Mouse (Mus musculus) midbrain, embryonic 11.5 days (tissue): Measurements from ENCODE around the gene Kank1. TPM values are rescaled to one million over a fixed set of nuclear protein-coding genes. Genes with fewer than 3 reads are reported as not detected.
A peak's percentile ranks its signal among the peaks of the same experiment; 100 is the strongest.

ENCODE experiments used
- ATAC-seq: fragments of 200-750 bp; cut with Nextera tagmentation; 2 replicates; pipeline ENCODE4 v1.8.0; 2017; ENCODE audit warnings: moderate TSS enrichment, moderate library complexity; ENCODE audit not compliant: low FRiP score
- DNase-seq: peaks from one replicate; pipeline ENCODE4 v3.0.0; 2015; ENCODE audit warnings: low spot score; ENCODE audit errors: missing footprints
- H3K27ac ChIP-seq: fragments of 300-500 bp; sonication (generic); 2 replicates; pipeline ENCODE4 v1.5.1; 2014; ENCODE audit warnings: low read depth, low read length
- H3K27me3 ChIP-seq: fragments of 300-500 bp; sonication (generic); 2 replicates; pipeline ENCODE4 v1.6.1; 2014; ENCODE audit warnings: mild to moderate bottlenecking, low read length, moderate library complexity, mixed read lengths; ENCODE audit not compliant: control insufficient read depth, insufficient read depth
- H3K36me3 ChIP-seq: fragments of 300-500 bp; sonication (generic); 2 replicates; pipeline ENCODE4 v1.6.1; 2014; ENCODE audit warnings: mild to moderate bottlenecking, low read length, moderate library complexity, mixed read lengths; ENCODE audit not compliant: control insufficient read depth, insufficient read depth
- H3K4me1 ChIP-seq: fragments of 300-500 bp; sonication (generic); 2 replicates; pipeline ENCODE4 v1.6.1; 2014; ENCODE audit warnings: low read length; ENCODE audit not compliant: control insufficient read depth, insufficient read depth
- H3K4me2 ChIP-seq: fragments of 300-500 bp; sonication (generic); 2 replicates; pipeline ENCODE4 v1.6.1; 2014; ENCODE audit warnings: mild to moderate bottlenecking, moderate library complexity
- H3K4me3 ChIP-seq: fragments of 300-500 bp; sonication (generic); 2 replicates; pipeline ENCODE4 v1.5.1; 2014; ENCODE audit warnings: low read depth, low read length
- H3K9ac ChIP-seq: fragments of 300-500 bp; sonication (generic); 2 replicates; pipeline ENCODE4 v1.6.1; 2014; ENCODE audit warnings: low read length
- H3K9me3 ChIP-seq: fragments of 300-500 bp; sonication (generic); 2 replicates; pipeline ENCODE4 v1.6.1; 2016; ENCODE audit warnings: low read length; ENCODE audit not compliant: control insufficient read depth
- WGBS: fragments of 180-500 bp; shearing (Covaris S2); extraction: QIAGEN DNeasy Blood & Tissue Kit; methylation state at CpG from one replicate; pipeline ENCODE4 v1.1.7; 2014; 5-methylcytosine and 5-hydroxymethylcytosine counted together
- polyA plus RNA-seq: library from polyadenylated mRNA; unstranded; fragments of >200 nt; fragmentation: Nextera tagmentation; extraction: Ambion mirVana; gene quantifications from 2 replicates; pipeline ENCODE4 v1.2.1, GENCODE M21; 2014

Gene Kank1
- polyA plus RNA-seq, 1 experiment from 2014 or later, result 13.3 TPM

- no peak overlapping the region for H3K4me2 ChIP-seq
- peaks cover 3% of the 10 kb centered on the region; the same call in 1 of the 2 replicates for H3K9me3 ChIP-seq
- WGBS, result 87% methylated on average over 6 of the region's 6 CpGs
- H3K4me1 ChIP-seq, result peaks cover 3% of the 10 kb centered on the region; the same call in 1 of the 2 replicates
- ATAC-seq (no peak), DNase-seq (no peak)
- H3K36me3 ChIP-seq, result no peaks in the 10 kb centered on the region
- no peak overlapping the region for H3K27ac ChIP-seq
- H3K9ac ChIP-seq, result no peak overlapping the region
- H3K27me3 ChIP-seq, result no peaks in the 10 kb centered on the region
- no peak overlapping the region for H3K4me3 ChIP-seq
Measured at GRCm38 (mm10) chr19:25268532-25268931, 31.8 kb downstream of the Kank1 start.

- DNase-seq (no peak), ATAC-seq (no peak)
- no peaks in the 10 kb centered on the region for H3K27me3 ChIP-seq
- peaks cover 3% of the 10 kb centered on the region; the same call in 1 of the 2 replicates for H3K9me3 ChIP-seq
- no peaks in the 10 kb centered on the region for H3K36me3 ChIP-seq
- no peak overlapping the region for H3K4me2 ChIP-seq
- no peaks in the 10 kb centered on the region for H3K4me1 ChIP-seq
- WGBS, result 69% methylated on average over 9 of the region's 9 CpGs
- H3K9ac ChIP-seq, result no peak overlapping the region
- no peak overlapping the region for H3K27ac ChIP-seq
- no peak overlapping the region for H3K4me3 ChIP-seq
Measured at GRCm38 (mm10) chr19:25271591-25271990, 34.8 kb downstream of the Kank1 start.

GRCm38 (mm10) chr19:25273179-25273578, 36.4 kb downstream of the Kank1 start:
- H3K27me3 ChIP-seq, result no peaks in the 10 kb centered on the region
- H3K4me2 ChIP-seq, result no peak overlapping the region
- H3K4me1 ChIP-seq, result no peaks in the 10 kb centered on the region
- no peak overlapping the region for H3K9ac ChIP-seq
- H3K36me3 ChIP-seq, result no peaks in the 10 kb centered on the region
- ATAC-seq, result no peak
- no peak overlapping the region for H3K4me3 ChIP-seq
- H3K27ac ChIP-seq, result no peak overlapping the region
- peaks cover 3% of the 10 kb centered on the region; the same call in 1 of the 2 replicates for H3K9me3 ChIP-seq
- no peak for DNase-seq

- DNase-seq, result no peak
- 92% methylated on average over 15 of the region's 15 CpGs for WGBS
- H3K27ac ChIP-seq, result no peak overlapping the region
Measured at GRCm38 (mm10) chr19:25276600-25277395, 40.0 kb downstream of the Kank1 start.

GRCm38 (mm10) chr19:25277761-25278160, 41.0 kb downstream of the Kank1 start:
- Histone ChIP-seq H3K4me2 (no peak overlapping the region), H3K27me3 (no peaks in the 10 kb centered on the region), H3K9ac (no peak overlapping the region), H3K9me3 (no peaks in the 10 kb centered on the region), H3K4me3 (no peak overlapping the region), H3K27ac (no peak overlapping the region), H3K36me3 (no peaks in the 10 kb centered on the region), H3K4me1 (no peaks in the 10 kb centered on the region)
- 65% methylated on average over 5 of the region's 5 CpGs for whole genome bisulfite sequencing
- ATAC-seq, result no peak
- DNase-seq, result no peak

More at GRCm38 (mm10) chr19:25276600-25277395, 40.0 kb downstream of the Kank1 start:
- Histone ChIP-seq H3K4me2 (no peak overlapping the region), H3K27me3 (no peaks in the 10 kb centered on the region), H3K4me1 (no peaks in the 10 kb centered on the region), H3K9ac (no peak overlapping the region), H3K4me3 (no peak overlapping the region), H3K9me3 (no peaks in the 10 kb centered on the region), H3K36me3 (no peaks in the 10 kb centered on the region)
- ATAC-seq, result no peak

- H3K27me3 ChIP-seq, result no peaks in the 10 kb centered on the region
- WGBS, result 90% methylated on average over 5 of the region's 5 CpGs
Measured at GRCm38 (mm10) chr19:25279603-25280002, 42.8 kb downstream of the Kank1 start.

GRCm38 (mm10) chr19:25283665-25284064, 46.9 kb downstream of the Kank1 start:
- 69% methylated on average over 2 of the region's 2 CpGs for WGBS

More at GRCm38 (mm10) chr19:25279603-25280002, 42.8 kb downstream of the Kank1 start:
- H3K4me1 ChIP-seq, result no peaks in the 10 kb centered on the region
- ATAC-seq (no peak), DNase-seq (no peak)
- no peaks in the 10 kb centered on the region for H3K36me3 ChIP-seq
- no peak overlapping the region for H3K9ac ChIP-seq
- H3K9me3 ChIP-seq, result no peaks in the 10 kb centered on the region
- no peak overlapping the region for H3K4me3 ChIP-seq
- H3K4me2 ChIP-seq, result no peak overlapping the region
- no peak overlapping the region for H3K27ac ChIP-seq

GRCm38 (mm10) chr19:25285756-25286538, 49.2 kb downstream of the Kank1 start:
- WGBS, result 55% methylated on average over 5 of the region's 5 CpGs
- no peak overlapping the region for H3K9ac ChIP-seq
- DNase-seq (no peak), ATAC-seq (0 out of 2 replicates have a peak, but pooled peaks have one; percentile 19)
- no peaks in the 10 kb centered on the region for H3K4me1 ChIP-seq
- no peak overlapping the region for H3K27ac ChIP-seq
- no peaks in the 10 kb centered on the region for H3K36me3 ChIP-seq
- H3K4me3 ChIP-seq, result no peak overlapping the region
- H3K9me3 ChIP-seq, result no peaks in the 10 kb centered on the region
- H3K4me2 ChIP-seq, result no peak overlapping the region
- H3K27me3 ChIP-seq, result no peaks in the 10 kb centered on the region

More at GRCm38 (mm10) chr19:25283665-25284064, 46.9 kb downstream of the Kank1 start:
- Histone ChIP-seq H3K27me3 (no peaks in the 10 kb centered on the region), H3K36me3 (no peaks in the 10 kb centered on the region), H3K27ac (no peak overlapping the region), H3K4me1 (no peaks in the 10 kb centered on the region), H3K9ac (no peak overlapping the region), H3K4me2 (no peak overlapping the region), H3K4me3 (no peak overlapping the region), H3K9me3 (no peaks in the 10 kb centered on the region)
- DNase-seq (no peak), ATAC-seq (no peak)

- ATAC-seq, result no peak
- 88% methylated on average over 5 of the region's 5 CpGs for WGBS
Measured at GRCm38 (mm10) chr19:25290991-25291520, 54.3 kb downstream of the Kank1 start.

More at GRCm38 (mm10) chr19:25290991-25291520, 54.3 kb downstream of the Kank1 start:
- DNase-seq, result no peak
- no peak overlapping the region for H3K27ac ChIP-seq
- no peaks in the 10 kb centered on the region for H3K27me3 ChIP-seq
- H3K9ac ChIP-seq, result no peak overlapping the region
- H3K4me3 ChIP-seq, result no peak overlapping the region
- no peak overlapping the region for H3K4me2 ChIP-seq
- no peaks in the 10 kb centered on the region for H3K4me1 ChIP-seq
- H3K36me3 ChIP-seq, result no peaks in the 10 kb centered on the region
- H3K9me3 ChIP-seq, result no peaks in the 10 kb centered on the region
